Mouse (Mus musculus) liver, embryonic 14.5 days (tissue): ENCODE results near the gene Gyg.

Source experiments
- CTCF ChIP-seq: IDR thresholded peaks from 2 replicates; pipeline ENCODE4 v1.5.1; 2016; ENCODE audit warnings: antibody characterized with exemption, low read depth, control low read depth
- EP300 ChIP-seq: IDR thresholded peaks from 2 replicates; pipeline ENCODE4 v1.6.1; 2016; ENCODE audit warnings: antibody characterized with exemption, low read depth

DNA sequence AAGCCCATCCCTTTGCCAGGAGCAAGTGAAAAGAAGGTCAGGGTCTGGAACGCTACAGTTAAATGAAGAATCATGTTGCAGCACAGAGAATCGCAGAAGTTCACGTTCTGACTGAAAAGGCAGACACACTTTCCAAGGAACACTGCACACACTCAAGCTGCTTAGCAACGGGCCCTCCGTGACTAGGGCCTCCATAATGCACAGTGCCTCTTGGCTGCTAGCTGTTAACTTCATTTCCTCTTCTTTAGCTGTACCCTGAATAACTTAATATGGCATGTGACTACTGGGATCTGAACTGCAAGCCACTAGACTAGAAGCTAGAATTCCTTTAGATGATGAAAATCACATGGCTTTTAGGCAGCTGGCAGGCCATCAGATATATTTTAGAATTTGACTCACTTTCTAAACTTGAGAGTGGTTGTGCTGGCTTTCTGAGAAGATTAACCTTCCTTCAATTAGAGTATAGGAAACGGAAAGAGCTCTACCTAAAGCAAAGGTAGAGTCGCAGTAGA, 8.2 kb downstream of the Gyg start:
- TF ChIP-seq EP300: no peak
- no peak for TF ChIP-seq CTCF
